Mouse (Mus musculus) heart, postnatal 14 days (tissue): ENCODE results near the gene Sh2d3c. TPM values are rescaled to one million over a fixed set of nuclear protein-coding genes. Genes with fewer than 3 reads are reported as not detected.

Experiments
- DNase-seq, 2 experiments: peaks; one replicate each; pipeline ENCODE4 v3.0.0; 2021 to 2022
- intact Hi-C: fragments of 180-260 bp; cut with DNase I; formaldehyde crosslinking; loops from one replicate; pipeline ENCODE4 v1.15.1; 2025
- microRNA-seq, 2 experiments: library from miRNA; unstranded; fragments of <30 nt; microRNA quantifications; one replicate each; pipeline ENCODE4 v1.2.0; 2021 to 2022
- total RNA-seq, 2 experiments: library from RNA; stranded (reverse); gene quantifications; 2 replicates each; pipeline ENCODE4 v1.2.3; 2021

The Sh2d3c gene
- total RNA-seq, 2 experiments from 2014 or later: 37.4 to 39.4 TPM

GRCm38 (mm10) chr2:32778081-32778480 is 57.2 kb downstream of the Sh2d3c start:
- intact Hi-C loops: no loop called here
- DNase-seq: no peak

GRCm38 (mm10) chr2:32779131-32779530 is 58.3 kb downstream of the Sh2d3c start:
- intact Hi-C loops: loop anchor here (1.0 kb wide), 1 partner anchor 78 kb away; no protein-coding TSS in a partner anchor
- DNase-seq: peak; percentile 79 to 85

- no peak for DNase-seq
- intact Hi-C loops: loop anchor here (1.0 kb wide), 1 partner anchor 78 kb away; no protein-coding TSS in a partner anchor
Measured at GRCm38 (mm10) chr2:32779714-32780113, 58.9 kb downstream of the Sh2d3c start.

- intact Hi-C loops: no loop called here
Measured at GRCm38 (mm10) chr2:32781710-32782109, 60.9 kb downstream of the Sh2d3c start.

GRCm38 (mm10) chr2:32784048-32784681 is 63.3 kb downstream of the Sh2d3c start, which contains the start of gene Cfap157:
Gene Cfap157 (minus strand): TSS chr2:32784428.
- intact Hi-C loops: no loop called here
- DNase-seq: peak; percentile 30 to 37

More at GRCm38 (mm10) chr2:32781710-32782109, 60.9 kb downstream of the Sh2d3c start:
- no peak for DNase-seq

GRCm38 (mm10) chr2:32787176-32787575 is 66.3 kb downstream of the Sh2d3c start:
- intact Hi-C loops: loop anchor here (5.0 kb wide), 1 partner anchor 140 kb away; no protein-coding TSS in a partner anchor
- no peak for DNase-seq

GRCm38 (mm10) chr2:32788581-32788980 is 67.7 kb downstream of the Sh2d3c start:
- intact Hi-C loops: loop anchor here (5.0 kb wide), 1 partner anchor 139 kb away; no protein-coding TSS in a partner anchor

GRCm38 (mm10) chr2:32791297-32791696 is 70.4 kb downstream of the Sh2d3c start:
- intact Hi-C loops: no loop called here

More at GRCm38 (mm10) chr2:32788581-32788980, 67.7 kb downstream of the Sh2d3c start:
- DNase-seq: no peak

GRCm38 (mm10) chr2:32795748-32796418 is 75.0 kb downstream of the Sh2d3c start:
- DNase-seq: no peak
- intact Hi-C loops: no loop called here

More at GRCm38 (mm10) chr2:32791297-32791696, 70.4 kb downstream of the Sh2d3c start:
- peak; percentile 66 to 69 for DNase-seq

GRCm38 (mm10) chr2:32798251-32798962 is 77.6 kb downstream of the Sh2d3c start:
- no peak for DNase-seq
- intact Hi-C loops: no loop called here

Small RNA genes within 50 kb of the gene (microRNA-seq; reads per million reads assigned to microRNA genes)
- gene Gm47291 (0 reads per million in 2 experiments), gene Mir2861 (0 to 0.36 reads per million in 2 experiments), gene Mir3960 (0 to 0.12 reads per million in 2 experiments), gene Mir8093 (0 to 0.48 reads per million in 2 experiments)

Other genes starting within 250 kb of the Sh2d3c start
- gene Fam102a, start 185.7 kb upstream of the Sh2d3c start, total RNA-seq: 1 to 10 TPM; 8.6 to 9.7 TPM
- 10 to 100 TPM; 21.4 to 22.7 TPM for gene Dpm2, start 150.2 kb upstream of the Sh2d3c start, total RNA-seq
- not detected for gene Pip5kl1, start 146.3 kb upstream of the Sh2d3c start, total RNA-seq
- gene 9430097D07Rik, start 145.4 kb upstream of the Sh2d3c start, total RNA-seq: not detected
- 10 to 100 TPM; 22.8 to 23.6 TPM for gene St6galnac4, start 134.0 kb upstream of the Sh2d3c start, total RNA-seq
- 100 to 1,000 TPM in 1 of 2 experiments, 10 to 100 TPM in 1; 97.9 to 104 TPM for gene St6galnac6, start 121.3 kb upstream of the Sh2d3c start, total RNA-seq
- gene Ak1, start 99.3 kb upstream of the Sh2d3c start, total RNA-seq: 100 to 1,000 TPM; 595 to 617 TPM
- gene Eng, start 74.5 kb upstream of the Sh2d3c start, total RNA-seq: 100 to 1,000 TPM; 148 to 162 TPM
- gene Fpgs, start 16.9 kb upstream of the Sh2d3c start, total RNA-seq: 1 to 10 TPM; 6.0 to 7.4 TPM
- gene Cdk9, start 8.0 kb upstream of the Sh2d3c start, total RNA-seq: 10 to 100 TPM; 30.7 to 31.3 TPM
- not detected for gene 6330409D20Rik, start 20.0 kb downstream of the Sh2d3c start, total RNA-seq
- gene Tor2a, start 36.2 kb downstream of the Sh2d3c start, total RNA-seq: 10 to 100 TPM; 10.7 to 12.1 TPM
- under 1 TPM; 0.07 to 0.24 TPM for gene Ttc16, start 54.6 kb downstream of the Sh2d3c start, total RNA-seq
- gene Ptrh1, start 54.7 kb downstream of the Sh2d3c start, total RNA-seq: 1 to 10 TPM; 2.9 to 3.7 TPM
- under 1 TPM; 0.17 to 0.24 TPM for gene Cfap157, start 63.4 kb downstream of the Sh2d3c start, total RNA-seq
- gene Stxbp1, start 126.2 kb downstream of the Sh2d3c start, total RNA-seq: 10 to 100 TPM; 19.5 to 22.7 TPM
- 10 to 100 TPM; 31.2 to 33.4 TPM for gene Fam129b, start 155.1 kb downstream of the Sh2d3c start, total RNA-seq
- gene Rpl12, start 240.5 kb downstream of the Sh2d3c start, total RNA-seq: 10 to 100 TPM; 66.3 to 75.0 TPM
- 10 to 100 TPM; 12.0 to 13.4 TPM for gene Lrsam1, start 240.6 kb downstream of the Sh2d3c start, total RNA-seq